Comparison of ENCODE assay signal across 34 mouse cellular contexts in genomic region chr10:97189696-97190095, GRCm38 (mm10).
"Had no signal": no experiment of that assay in that cellular context is flagged by ENCODE, and none has a peak within 500 bp of the region (broad histone marks: within the 10 kb centered on the region; RNA-seq: fewer than 3 reads in every experiment).

No protein-coding gene starts in this region.

- H3K4me2 ChIP-seq: heart, embryonic 11.5 days; heart, embryonic 13.5 days; heart, embryonic 15.5 days; hindbrain, embryonic 12.5 days; hindbrain, embryonic 13.5 days; hindbrain, embryonic 14.5 days; hindbrain, embryonic 15.5 days; intestine, embryonic 15.5 days; kidney, embryonic 15.5 days had no signal

- H3K27ac ChIP-seq: heart, embryonic 10.5 days; heart, embryonic 13.5 days; heart, embryonic 15.5 days; hindbrain, embryonic 10.5 days; hindbrain, embryonic 12.5 days; hindbrain, embryonic 13.5 days; hindbrain, embryonic 14.5 days; hindbrain, embryonic 15.5 days; hindbrain, postnatal 0 days; intestine, embryonic 15.5 days; kidney, embryonic 15.5 days; kidney, postnatal 0 days; layer of hippocampus, adult 2 months had no signal

- H3K4me1 ChIP-seq: heart, embryonic 10.5 days; heart, embryonic 13.5 days; heart, embryonic 15.5 days; hindbrain, embryonic 10.5 days; hindbrain, embryonic 12.5 days; hindbrain, embryonic 13.5 days; hindbrain, embryonic 15.5 days; intestine, embryonic 15.5 days; kidney, embryonic 15.5 days had no signal

- H3K9ac ChIP-seq: heart, embryonic 13.5 days; heart, embryonic 15.5 days; hindbrain, embryonic 12.5 days; hindbrain, embryonic 13.5 days; hindbrain, embryonic 14.5 days; hindbrain, embryonic 15.5 days; intestine, embryonic 15.5 days; kidney, embryonic 15.5 days had no signal

- DNase-seq: heart, postnatal 10 days; heart, postnatal 14 days; heart, postnatal 36 days; heart, postnatal 4 days; kidney, adult 11 months; kidney, adult 18-20 months; kidney, adult 2 months; kidney, adult 8-10 months; kidney, adult 9 months; kidney, postnatal 10 days; kidney, postnatal 14 days; kidney, postnatal 25 days; kidney, postnatal 36 days; kidney, postnatal 4 days; layer of hippocampus, adult 9-11 months; layer of hippocampus, postnatal 36 days had no signal

- H3K9me3 ChIP-seq: heart, embryonic 10.5 days; heart, embryonic 13.5 days; heart, embryonic 15.5 days; hindbrain, embryonic 10.5 days; hindbrain, embryonic 12.5 days; hindbrain, embryonic 13.5 days; hindbrain, embryonic 15.5 days; intestine, embryonic 15.5 days; kidney, embryonic 15.5 days had no signal

- H3K27me3 ChIP-seq: heart, embryonic 13.5 days; heart, embryonic 15.5 days; hindbrain, embryonic 12.5 days; hindbrain, embryonic 13.5 days; hindbrain, embryonic 15.5 days; intestine, embryonic 15.5 days; kidney, embryonic 15.5 days had no signal

- H3K4me3 ChIP-seq: heart, embryonic 10.5 days; heart, embryonic 13.5 days; heart, embryonic 15.5 days; hindbrain, embryonic 10.5 days; hindbrain, embryonic 12.5 days; hindbrain, embryonic 13.5 days; hindbrain, embryonic 15.5 days; intestine, embryonic 15.5 days; kidney, embryonic 15.5 days; layer of hippocampus, adult 2 months had no signal

- ATAC-seq: hindbrain, embryonic 16.5 days; hindbrain, postnatal 0 days; inflammation-experienced regulatory T-cells, adult 6 months; intestine, embryonic 15.5 days; intestine, embryonic 16.5 days; intestine, postnatal 0 days had no signal

- H3K36me3 ChIP-seq: heart, embryonic 10.5 days; heart, embryonic 13.5 days; heart, embryonic 15.5 days; hindbrain, embryonic 10.5 days; hindbrain, embryonic 12.5 days; hindbrain, embryonic 13.5 days; hindbrain, embryonic 15.5 days; intestine, embryonic 15.5 days; kidney, embryonic 15.5 days had no signal
